Mouse (Mus musculus) layer of hippocampus, postnatal 25 days (tissue): ENCODE results near the gene Trf. TPM values are rescaled to one million over a fixed set of nuclear protein-coding genes. Genes with fewer than 3 reads are reported as not detected.
"Not testable (repeated sequence)": the region's sequence is repeated elsewhere in the genome, so short reads cannot be mapped to it uniquely, and the experiment has no call there.

Experiments
- DNase-seq, 2 experiments: peaks; one replicate each; pipeline ENCODE4 v3.0.0; 2022; ENCODE audit warnings: mixed read lengths in 2 of 2, low spot score in 1 of 2; ENCODE audit errors: extremely low spot score in 1 of 2
- total RNA-seq, 2 experiments: library from RNA; stranded (reverse); gene quantifications; 2 replicates each; pipeline ENCODE4 v1.2.3; 2021

Gene Trf
- total RNA-seq, 2 experiments from 2014 or later: 174 to 257 TPM

DNA sequence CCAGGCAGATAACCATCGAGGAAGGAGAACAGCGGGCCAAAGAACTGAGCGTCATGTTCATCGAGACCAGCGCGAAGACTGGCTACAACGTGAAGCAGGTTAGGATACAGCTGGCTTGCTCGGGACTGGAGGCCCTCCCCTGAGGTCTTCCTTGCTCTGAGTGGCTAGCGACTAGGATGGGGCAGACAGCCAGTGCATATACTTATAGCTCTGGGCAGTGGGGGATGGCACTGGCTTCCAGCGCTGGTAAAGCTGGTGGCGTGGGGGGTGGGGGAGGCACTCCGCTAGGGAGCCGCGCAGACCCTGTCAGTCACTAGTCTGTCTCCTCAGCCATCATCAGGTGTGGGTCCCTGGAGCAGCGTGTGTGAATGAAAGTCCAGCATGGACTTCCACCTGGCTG lies 66.4 kb downstream of the Trf start:
- DNase-seq: no peak

DNA sequence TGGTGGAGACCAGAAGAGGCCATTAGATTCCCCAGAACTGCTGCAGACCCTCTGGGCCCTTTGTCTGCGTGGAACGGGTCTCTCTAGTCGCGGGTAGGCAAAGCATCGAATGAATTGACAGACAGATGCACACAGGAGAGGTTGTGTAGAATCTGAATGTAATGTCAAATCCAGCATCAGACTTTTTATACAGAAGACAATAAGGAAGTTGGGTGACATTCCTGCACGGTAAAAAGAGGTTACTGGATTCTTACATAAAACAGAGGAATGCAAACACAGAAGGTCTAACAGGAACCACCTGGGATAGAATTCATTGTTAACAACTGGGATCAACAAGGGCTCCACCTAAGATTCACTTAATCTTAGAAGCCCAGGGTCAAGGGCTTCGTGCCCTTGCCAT lies 75.1 kb downstream of the Trf start:
- DNase-seq: not testable (repeated sequence)

DNA sequence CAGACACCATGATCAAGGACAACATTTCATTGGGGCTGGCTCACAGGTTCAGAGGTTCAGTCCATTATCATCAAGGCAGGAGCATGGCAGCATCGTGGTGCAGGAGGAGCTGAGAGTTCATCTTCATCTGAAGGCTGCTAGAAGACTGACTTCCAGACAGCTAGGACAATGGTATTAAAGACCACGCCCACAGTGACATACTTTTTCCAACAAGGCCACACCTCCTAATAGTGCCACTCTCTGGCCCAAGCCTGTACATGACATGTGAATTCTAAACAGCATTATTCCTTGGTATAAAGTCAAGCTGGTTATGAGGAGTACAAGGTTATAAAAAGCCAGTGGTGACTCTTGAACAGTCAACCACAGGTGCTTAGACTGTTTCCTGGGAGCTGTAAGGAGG lies 75.7 kb downstream of the Trf start:
- no peak for DNase-seq

Other genes starting within 250 kb of the Trf start
- 1 to 10 TPM; 2.6 to 2.7 TPM for gene Slco2a1, start 241.7 kb downstream of the Trf start, total RNA-seq
- 100 to 1,000 TPM; 454 to 464 TPM for gene Rab6b, start 118.7 kb downstream of the Trf start, total RNA-seq
- gene Srprb, start 28.3 kb downstream of the Trf start, total RNA-seq: 10 to 100 TPM; 20.5 to 22.4 TPM
- 10 to 100 TPM in 1 of 2 experiments, 1 to 10 TPM in 1; 6.6 to 11.5 TPM for gene Gm20425, start 137 bp downstream of the Trf start, total RNA-seq
- gene 1300017J02Rik, start 74.6 kb upstream of the Trf start, total RNA-seq: 1 to 10 TPM in 1 of 2 experiments, under 1 TPM in 1; 0.66 to 1.3 TPM
- gene Topbp1, start 74.8 kb upstream of the Trf start, total RNA-seq: 10 to 100 TPM; 19.6 to 22.8 TPM
- gene Cdv3, start 135.4 kb upstream of the Trf start, total RNA-seq: 10 to 100 TPM; 65.9 to 70.4 TPM
- gene Bfsp2, start 250.0 kb upstream of the Trf start, total RNA-seq: 1 to 10 TPM; 6.0 to 8.1 TPM